Comparison of ENCODE assay signal across 9 mouse cellular contexts in the genomic region with DNA sequence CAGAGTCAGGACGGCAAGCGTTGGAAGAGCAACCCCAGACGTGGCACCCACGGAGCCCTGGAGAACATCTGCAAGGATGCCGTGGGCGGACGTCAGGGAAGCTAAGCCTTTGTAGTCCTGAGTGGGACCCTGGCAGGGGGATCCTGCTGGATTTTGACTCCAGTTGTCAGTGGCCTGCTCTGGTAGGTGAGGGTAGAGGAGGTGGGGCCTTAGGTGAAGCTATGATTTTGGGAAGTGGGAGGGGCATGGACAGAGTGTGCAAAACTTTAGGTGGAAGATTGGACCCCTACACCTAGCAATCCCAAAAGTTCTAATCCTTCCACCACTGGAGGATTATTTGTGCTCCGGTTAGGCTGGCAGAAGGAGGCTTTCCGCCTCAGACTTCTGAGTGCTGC. TPM values are rescaled to one million over a fixed set of nuclear protein-coding genes. Genes with fewer than 3 reads are reported as not detected.
DNase-seq lines count a peak whose midpoint lies in the region; ATAC-seq and TF ChIP-seq lines count a peak whose summit lies in the region.
"Had no signal": no experiment of that assay in that cellular context is flagged by ENCODE, and none has a peak within 500 bp of the region (broad histone marks: within the 10 kb centered on the region; RNA-seq: fewer than 3 reads in every experiment).

No protein-coding gene starts in this region.

- H3K9me3 ChIP-seq in kidney, embryonic 16.5 days (ENCODE audit: low read length), result no peaks in the 10 kb centered on the region
- no peaks in the 10 kb centered on the region for H3K9me3 ChIP-seq in embryonic facial prominence, embryonic 15.5 days (replicated peaks)
- H3K9me3 ChIP-seq in intestine, embryonic 16.5 days (ENCODE audit: control insufficient read depth, low read length), result no peaks in the 10 kb centered on the region
- no peaks in the 10 kb centered on the region for H3K9me3 ChIP-seq in midbrain, postnatal 0 days (ENCODE audit: low read length)

- H3K4me3 ChIP-seq in kidney, embryonic 16.5 days (ENCODE audit: low read length), result peak overlapping the region; percentile 51
- H3K4me3 ChIP-seq in embryonic facial prominence, embryonic 15.5 days (replicated peaks), result peak overlapping the region; percentile 60
- H3K4me3 ChIP-seq in intestine, embryonic 16.5 days (ENCODE audit: low read length), result peak overlapping the region; percentile 58
- H3K4me3 ChIP-seq in midbrain, postnatal 0 days (ENCODE audit: low read depth, low read length), result peak overlapping the region; percentile 43; the same call in 1 of the 2 replicates

- no peak for TF ChIP-seq CTCF in midbrain, postnatal 0 days (IDR thresholded peaks at IDR 0.05)

- 17% methylated on average over 9 of the region's 9 CpGs for WGBS in kidney, embryonic 16.5 days
- WGBS in embryonic facial prominence, embryonic 15.5 days, result 10% methylated on average over 9 of the region's 9 CpGs
- WGBS in intestine, embryonic 16.5 days, result 27% methylated on average over 9 of the region's 9 CpGs
- WGBS in midbrain, postnatal 0 days, result 35% methylated on average over 9 of the region's 9 CpGs

- no peaks in the 10 kb centered on the region for H3K27me3 ChIP-seq in kidney, embryonic 16.5 days (ENCODE audit: insufficient read depth, low read length)
- H3K27me3 ChIP-seq in embryonic facial prominence, embryonic 15.5 days, result no peaks in the 10 kb centered on the region
- no peaks in the 10 kb centered on the region for H3K27me3 ChIP-seq in intestine, embryonic 16.5 days (replicated peaks; ENCODE audit: control insufficient read depth, insufficient read depth, low read length)
- 0 out of 2 replicates have a peak, but pooled peaks cover 4% of the 10 kb centered on the region for H3K27me3 ChIP-seq in midbrain, postnatal 0 days (ENCODE audit: insufficient read depth, low read length)

- no peak overlapping the region for H3K27ac ChIP-seq in kidney, embryonic 16.5 days (ENCODE audit: low read length)
- H3K27ac ChIP-seq in embryonic facial prominence, embryonic 15.5 days (replicated peaks), result peak overlapping the region; percentile 81
- no peak overlapping the region for H3K27ac ChIP-seq in intestine, embryonic 16.5 days (ENCODE audit: low read length)
- H3K27ac ChIP-seq in midbrain, postnatal 0 days (ENCODE audit: low read depth, low read length), result no peak overlapping the region

- peak overlapping the region; percentile 62 for H3K9ac ChIP-seq in kidney, embryonic 16.5 days (replicated peaks; ENCODE audit: low read length)
- H3K9ac ChIP-seq in embryonic facial prominence, embryonic 15.5 days, result no peak overlapping the region
- peak overlapping the region; percentile 73 for H3K9ac ChIP-seq in intestine, embryonic 16.5 days (ENCODE audit: low read depth, low read length)
- no peak overlapping the region for H3K9ac ChIP-seq in midbrain, postnatal 0 days (replicated peaks; ENCODE audit: low read length, poor library complexity, severe bottlenecking)

- no peaks in the 10 kb centered on the region for H3K36me3 ChIP-seq in kidney, embryonic 16.5 days (ENCODE audit: insufficient read depth, low read length)
- H3K36me3 ChIP-seq in embryonic facial prominence, embryonic 15.5 days, result no peaks in the 10 kb centered on the region
- H3K36me3 ChIP-seq in intestine, embryonic 16.5 days (ENCODE audit: control insufficient read depth, insufficient read depth, low read length), result no peaks in the 10 kb centered on the region
- H3K36me3 ChIP-seq in midbrain, postnatal 0 days (ENCODE audit: insufficient read depth, low read length), result no peaks in the 10 kb centered on the region

- peak; percentile 39 for ATAC-seq in kidney, embryonic 16.5 days (ENCODE audit: low FRiP score, low TSS enrichment)
- ATAC-seq in embryonic facial prominence, embryonic 15.5 days (ENCODE audit: insufficient number of reproducible peaks, low FRiP score, low TSS enrichment, low read depth), result 0 out of 2 replicates have a peak, but pooled peaks have one; percentile 26
- ATAC-seq in intestine, embryonic 16.5 days, result peak; percentile 12
- peak; percentile 31; the same call in 1 of the 2 replicates for ATAC-seq in midbrain, postnatal 0 days (ENCODE audit: low FRiP score)

- H3K4me2 ChIP-seq in kidney, embryonic 16.5 days (replicated peaks; ENCODE audit: low read depth, low read length), result peak overlapping the region; percentile 77
- H3K4me2 ChIP-seq in embryonic facial prominence, embryonic 15.5 days (replicated peaks), result peak overlapping the region; percentile 94
- H3K4me2 ChIP-seq in intestine, embryonic 16.5 days (ENCODE audit: low read depth, low read length), result peak overlapping the region; percentile 77
- peak overlapping the region; percentile 90 for H3K4me2 ChIP-seq in midbrain, postnatal 0 days (ENCODE audit: low read depth, low read length, poor library complexity, severe bottlenecking)

- no peak for DNase-seq in kidney, postnatal 14 days
- no peak for DNase-seq in midbrain, postnatal 0 days (ENCODE audit: low spot score)
- DNase-seq in frontal cortex, postnatal 25 days (ENCODE audit: low spot score in 2 of 2), result no peak
- DNase-seq in frontal cortex, postnatal 10 days (ENCODE audit: low spot score in 2 of 2), result no peak
- DNase-seq in thymus, postnatal 14 days, result no peak

- H3K4me1 ChIP-seq in kidney, embryonic 16.5 days (ENCODE audit: insufficient read depth, low read length), result peaks cover 21% of the 10 kb centered on the region
- H3K4me1 ChIP-seq in embryonic facial prominence, embryonic 15.5 days, result peaks cover 32% of the 10 kb centered on the region
- H3K4me1 ChIP-seq in intestine, embryonic 16.5 days (ENCODE audit: control insufficient read depth, insufficient read depth, low read length), result peaks cover 20% of the 10 kb centered on the region
- H3K4me1 ChIP-seq in midbrain, postnatal 0 days (ENCODE audit: insufficient read depth, low read length), result peaks cover 4% of the 10 kb centered on the region; the same call in 1 of the 2 replicates

RNA-seq across cellular contexts. Expression of a gene that starts 0.7 kb away (rescaled TPM):
- polyA plus RNA-seq in kidney, embryonic 16.5 days (2015; fragmentation: Nextera tagmentation; extraction: Ambion mirVana), result 8.2 and 8.6 TPM in 2 replicates
- polyA plus RNA-seq in embryonic facial prominence, embryonic 15.5 days (2015; fragmentation: Nextera tagmentation; extraction: Ambion mirVana), result 19.5 and 21.6 TPM in 2 replicates
- polyA plus RNA-seq in intestine, embryonic 16.5 days (2015; fragmentation: Nextera tagmentation; extraction: Ambion mirVana), result 10.0 and 11.3 TPM in 2 replicates
- total RNA-seq in midbrain, postnatal 0 days (2014; rRNA removed), result 0.71 and 1.1 TPM in 2 replicates
- 0.58 and 0.74 TPM in 2 replicates for polyA plus RNA-seq in midbrain, postnatal 0 days (2015; fragmentation: Nextera tagmentation; extraction: Ambion mirVana)

RNA-seq across cellular contexts. Expression of a gene that starts 23.0 kb away (rescaled TPM):
- polyA plus RNA-seq in kidney, embryonic 16.5 days (2015; fragmentation: Nextera tagmentation; extraction: Ambion mirVana), result 115 and 130 TPM in 2 replicates
- polyA plus RNA-seq in embryonic facial prominence, embryonic 15.5 days (2015; fragmentation: Nextera tagmentation; extraction: Ambion mirVana), result 127 and 131 TPM in 2 replicates
- 83.5 and 86.5 TPM in 2 replicates for polyA plus RNA-seq in intestine, embryonic 16.5 days (2015; fragmentation: Nextera tagmentation; extraction: Ambion mirVana)
- 47.3 and 71.7 TPM in 2 replicates for total RNA-seq in midbrain, postnatal 0 days (2014; rRNA removed)
- polyA plus RNA-seq in midbrain, postnatal 0 days (2015; fragmentation: Nextera tagmentation; extraction: Ambion mirVana), result 60.5 and 62.7 TPM in 2 replicates

RNA-seq across cellular contexts. Expression of a gene that starts 27.6 kb away (rescaled TPM):
- polyA plus RNA-seq in kidney, embryonic 16.5 days (2015; fragmentation: Nextera tagmentation; extraction: Ambion mirVana), result not detected in 2 replicates
- polyA plus RNA-seq in embryonic facial prominence, embryonic 15.5 days (2015; fragmentation: Nextera tagmentation; extraction: Ambion mirVana), result not detected in 2 replicates
- not detected in 2 replicates for polyA plus RNA-seq in intestine, embryonic 16.5 days (2015; fragmentation: Nextera tagmentation; extraction: Ambion mirVana)
- total RNA-seq in midbrain, postnatal 0 days (2014; rRNA removed), result not detected in 2 replicates
- not detected in 2 replicates for polyA plus RNA-seq in midbrain, postnatal 0 days (2015; fragmentation: Nextera tagmentation; extraction: Ambion mirVana)

RNA-seq across cellular contexts. Expression of a gene that starts 32.8 kb away (rescaled TPM):
- polyA plus RNA-seq in kidney, embryonic 16.5 days (2015; fragmentation: Nextera tagmentation; extraction: Ambion mirVana), result not detected in 2 replicates
- polyA plus RNA-seq in embryonic facial prominence, embryonic 15.5 days (2015; fragmentation: Nextera tagmentation; extraction: Ambion mirVana), result not detected in 2 replicates
- not detected in 2 replicates for polyA plus RNA-seq in intestine, embryonic 16.5 days (2015; fragmentation: Nextera tagmentation; extraction: Ambion mirVana)
- total RNA-seq in midbrain, postnatal 0 days (2014; rRNA removed), result not detected in 2 replicates
- not detected in 2 replicates for polyA plus RNA-seq in midbrain, postnatal 0 days (2015; fragmentation: Nextera tagmentation; extraction: Ambion mirVana)
- polyA plus RNA-seq: large intestine, adult 2 months had no signal

RNA-seq across cellular contexts. Expression of a gene that starts 48.0 kb away (rescaled TPM):
- polyA plus RNA-seq in kidney, embryonic 16.5 days (2015; fragmentation: Nextera tagmentation; extraction: Ambion mirVana), result 0.11 and 0.13 TPM in 2 replicates
- polyA plus RNA-seq in embryonic facial prominence, embryonic 15.5 days (2015; fragmentation: Nextera tagmentation; extraction: Ambion mirVana), result 0.23 and 0.24 TPM in 2 replicates
- polyA plus RNA-seq in intestine, embryonic 16.5 days (2015; fragmentation: Nextera tagmentation; extraction: Ambion mirVana), result 0.12 and 0.21 TPM in 2 replicates
- total RNA-seq in midbrain, postnatal 0 days (2014; rRNA removed), result 55.6 and 59.6 TPM in 2 replicates
- polyA plus RNA-seq in midbrain, postnatal 0 days (2015; fragmentation: Nextera tagmentation; extraction: Ambion mirVana), result 5.6 and 6.0 TPM in 2 replicates

Comparison
In these comparisons a context has a peak if more than half of its experiments do, and no peak if none do; other contexts are left out.
1. H3K9ac ChIP-seq: peak in kidney, embryonic 16.5 days (single experiment) and intestine, embryonic 16.5 days (single experiment); none in embryonic facial prominence, embryonic 15.5 days (single experiment) and midbrain, postnatal 0 days (single experiment).
2. Peak in every context shown above with its lines, with median percentiles within 50 percentile points of each other: ATAC-seq, H3K4me2 ChIP-seq and H3K4me3 ChIP-seq.